Mouse (Mus musculus) lung, adult 2 months (tissue): ENCODE data around the gene Acyp2. TPM values are rescaled to one million over a fixed set of nuclear protein-coding genes. Genes with fewer than 3 reads are reported as not detected.
A peak's percentile ranks its signal among the peaks of the same experiment; 100 is the strongest.

Experiments used
- DNase-seq: peaks from one replicate; pipeline ENCODE4 v3.0.0; 2022
- H3K4me1 ChIP-seq: fragments of 200-500 bp; 2 replicates; pipeline ENCODE4 v1.6.1; 2011; ENCODE audit warnings: low read length; ENCODE audit not compliant: control insufficient read depth, insufficient read depth
- H3K4me3 ChIP-seq: fragments of 200-500 bp; replicated peaks from 2 replicates; pipeline ENCODE3; 2011; ENCODE audit warnings: low read depth, mild to moderate bottlenecking, control low read depth, low read length; ENCODE audit errors: extremely low read depth
- CTCF ChIP-seq: fragments of 200-500 bp; IDR thresholded peaks from 2 replicates; pipeline ENCODE4 v1.5.1; 2011; ENCODE audit warnings: mild to moderate bottlenecking, low read length, control low read depth; ENCODE audit not compliant: insufficient read depth
- POLR2A ChIP-seq: fragments of 200-500 bp; IDR thresholded peaks from 2 replicates; pipeline ENCODE4 v1.6.1; 2011; ENCODE audit warnings: low read depth, mild to moderate bottlenecking, control low read depth, low read length, borderline replicate concordance; ENCODE audit errors: extremely low read depth
- WGBS: fragments of 180-500 bp; shearing (Covaris S2); methylation state at CpG from one replicate; pipeline ENCODE4 v1.1.7; 2018; 5-methylcytosine and 5-hydroxymethylcytosine counted together
- polyA plus RNA-seq: library from polyadenylated mRNA; depleted of rRNA; stranded (reverse); fragments of >200 nt; gene quantifications from 2 replicates; pipeline ENCODE4 v1.2.3, GENCODE M21; 2012; rRNA removed

Gene Acyp2
- 6.1 and 10.3 TPM in 2 replicates for polyA plus RNA-seq

DNA sequence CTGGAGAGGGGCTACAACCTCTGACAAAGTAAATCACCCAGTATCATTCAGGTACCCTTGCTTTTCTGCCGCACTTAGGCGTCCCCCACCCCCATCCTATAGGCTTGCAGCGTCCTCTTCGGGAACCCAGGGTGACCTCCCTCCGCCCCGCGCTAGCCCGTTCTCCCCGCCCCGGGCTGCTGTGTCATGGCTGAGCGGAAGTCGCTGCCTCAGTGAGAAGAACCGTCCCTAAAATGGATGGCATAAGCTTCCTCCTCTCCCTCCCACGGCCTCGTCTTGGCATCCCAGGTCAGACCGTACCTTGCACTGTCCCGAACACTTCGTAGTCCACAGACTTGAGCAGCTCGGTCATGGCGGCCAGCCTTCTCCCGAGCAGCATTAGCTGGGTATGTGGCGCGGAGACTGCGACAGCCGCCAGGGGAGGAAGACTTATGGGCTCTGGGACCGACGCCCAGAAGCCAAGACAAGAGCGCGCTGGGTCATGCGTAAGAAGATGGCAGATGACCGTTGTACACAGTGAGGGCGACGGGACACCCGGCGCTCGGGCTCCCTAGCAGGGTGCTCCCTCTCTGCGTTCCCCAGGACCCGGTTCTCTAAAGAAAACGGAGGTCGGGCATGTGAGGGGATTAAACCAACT, at the start of gene Acyp2:
Gene Acyp2, minus strand, starts transcription at position 587 of the 637 bp plus-strand sequence.
- 2% methylated on average over 40 of the region's 40 CpGs for WGBS
- TF ChIP-seq CTCF (0 out of 2 replicates have a peak, but pooled peaks have one; percentile 3), POLR2A (peak; percentile 83)
- peak; percentile 90 for DNase-seq
- Histone ChIP-seq H3K4me3 (peak within 1 kb of the TSS; percentile 95), H3K4me1 (no peaks in the 10 kb centered on the region; the same call in 1 of the 2 replicates)

DNA sequence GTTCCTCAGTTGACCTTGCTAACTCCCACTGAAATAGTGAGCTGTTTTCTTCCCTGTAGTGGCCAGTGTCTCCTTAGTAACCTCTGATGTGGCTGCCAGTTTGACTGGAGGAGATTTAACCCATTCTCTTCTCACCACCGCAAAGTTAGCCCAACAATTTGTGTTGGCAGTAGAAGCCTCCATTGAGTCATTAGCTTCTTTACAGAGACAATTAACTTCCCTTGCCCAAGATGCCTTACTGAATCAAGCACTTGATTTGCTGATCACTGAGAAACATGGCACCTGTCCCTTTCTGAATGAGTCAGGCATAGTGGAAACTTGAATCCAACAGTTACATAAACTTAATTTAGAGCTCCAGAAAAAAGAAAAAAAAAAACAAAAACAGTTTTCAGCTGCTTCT, 40.0 kb upstream of the Acyp2 start:
- no peak for DNase-seq
- WGBS: 72% methylated on average over 1 of the region's 1 CpGs
- TF ChIP-seq CTCF (no peak), POLR2A (no peak)
- Histone ChIP-seq H3K4me3 (no peak overlapping the region), H3K4me1 (no peaks in the 10 kb centered on the region)

DNA sequence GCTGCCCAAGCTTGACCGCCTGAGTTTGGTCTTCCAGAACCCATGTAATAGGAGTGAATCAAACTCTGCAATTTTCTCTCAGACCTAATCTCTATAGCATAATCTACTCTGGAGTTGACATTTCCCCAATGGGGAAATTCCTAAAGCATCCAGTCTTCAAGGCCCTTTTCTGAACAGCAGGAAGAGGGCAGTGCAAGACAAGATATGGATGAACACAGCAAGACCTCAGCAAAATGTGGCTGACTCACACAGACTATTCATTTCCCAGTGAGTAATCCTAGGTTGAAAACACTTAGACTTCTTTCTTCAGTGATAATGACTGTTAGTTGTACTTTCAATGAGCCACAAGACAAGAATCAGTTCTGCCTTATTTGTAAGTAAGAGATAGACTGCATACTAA, 26.7 kb upstream of the Acyp2 start:
- H3K4me1 ChIP-seq: no peaks in the 10 kb centered on the region
- no peak overlapping the region for H3K4me3 ChIP-seq
- TF ChIP-seq POLR2A: no peak
- TF ChIP-seq CTCF: no peak
- DNase-seq: no peak
- WGBS: 75% methylated on average over 1 of the region's 1 CpGs

DNA sequence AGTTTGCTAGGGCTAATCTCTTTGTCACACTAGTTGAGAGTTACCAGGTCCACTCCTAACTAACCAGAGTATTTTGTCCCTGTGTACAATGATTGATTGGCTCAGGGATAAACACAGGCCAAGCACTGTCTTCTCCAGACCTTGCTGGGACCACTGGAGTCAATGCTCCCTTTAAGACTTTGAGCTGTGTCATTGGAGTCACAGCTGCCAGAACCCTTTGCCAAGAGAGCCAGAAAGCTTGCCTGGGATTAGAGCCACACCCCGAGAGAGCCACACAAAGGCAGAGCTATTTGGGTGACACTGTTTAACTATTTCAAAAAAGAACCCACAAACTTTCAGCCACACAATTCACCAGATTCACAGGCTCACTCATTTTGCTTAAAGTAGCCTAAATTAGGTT, 23.3 kb upstream of the Acyp2 start:
- no peak for DNase-seq
- no peak overlapping the region for H3K4me3 ChIP-seq
- H3K4me1 ChIP-seq: no peaks in the 10 kb centered on the region
- 20% methylated on average over 1 of the region's 1 CpGs for WGBS
- TF ChIP-seq POLR2A: no peak
- no peak for TF ChIP-seq CTCF

DNA sequence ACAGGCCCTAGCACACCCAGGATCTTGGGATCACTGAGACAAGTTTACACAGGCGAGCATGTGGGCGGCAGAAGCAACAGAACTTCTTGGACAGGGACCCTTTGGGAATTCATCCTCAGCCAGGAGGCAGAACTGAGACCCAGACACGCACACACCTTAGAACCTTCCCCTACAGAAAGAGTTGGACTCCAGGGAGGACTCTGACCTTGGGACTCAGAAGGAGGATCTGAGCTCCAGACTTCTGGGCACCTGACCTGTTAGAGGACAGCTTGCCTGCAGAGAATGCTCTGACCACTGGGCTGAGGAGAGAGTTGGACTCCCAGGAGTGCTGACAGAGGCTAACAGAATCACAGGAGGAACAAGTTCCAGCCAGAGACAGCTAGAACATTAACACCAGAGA, 13.6 kb upstream of the Acyp2 start:
- no peak for DNase-seq
- Histone ChIP-seq H3K4me1 (no peaks in the 10 kb centered on the region), H3K4me3 (no peak overlapping the region)
- WGBS: 90% methylated on average over 3 of the region's 3 CpGs
- TF ChIP-seq POLR2A: no peak
- no peak for TF ChIP-seq CTCF

DNA sequence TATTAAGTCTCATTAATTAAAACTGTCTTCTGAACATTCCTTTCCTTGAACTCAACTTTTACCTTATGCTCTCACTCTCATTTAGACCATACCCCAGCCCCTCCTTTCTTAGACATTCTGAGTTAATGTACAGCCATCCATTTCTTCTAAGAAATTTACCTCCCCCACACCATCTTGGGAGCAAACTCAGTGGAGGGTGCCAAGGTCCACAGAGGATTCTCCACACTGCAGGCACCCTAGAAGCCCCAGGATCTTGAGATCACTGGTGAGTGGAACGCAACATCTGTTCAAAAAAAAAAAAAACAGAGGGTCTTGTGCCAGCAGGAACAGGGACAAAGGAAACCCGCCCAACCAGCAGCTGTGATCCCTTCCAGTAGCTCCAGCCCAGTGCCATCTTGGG, 13.2 kb upstream of the Acyp2 start:
- Histone ChIP-seq H3K4me1 (no peaks in the 10 kb centered on the region), H3K4me3 (no peak overlapping the region)
- TF ChIP-seq POLR2A: no peak
- no peak for TF ChIP-seq CTCF
- no peak for DNase-seq
- 58% methylated on average over 2 of the region's 2 CpGs for whole genome bisulfite sequencing

DNA sequence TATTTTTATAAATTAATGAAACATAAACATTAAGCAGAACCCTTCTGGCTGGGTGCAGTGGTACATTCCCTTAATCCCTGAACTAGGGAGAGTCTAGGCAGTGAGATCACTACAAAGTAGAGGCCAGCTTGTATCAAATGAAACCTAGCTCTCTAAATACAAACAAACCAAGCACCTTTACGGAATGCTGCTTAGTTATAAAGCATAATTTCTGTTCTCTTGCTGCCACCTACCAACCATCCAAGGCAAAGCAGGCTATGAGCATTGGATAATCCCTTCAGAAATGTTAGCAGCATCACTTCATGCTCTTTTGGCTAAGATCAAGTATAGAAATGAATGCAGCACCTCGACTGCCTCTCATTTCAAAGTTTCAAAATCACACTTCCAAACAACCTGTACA, 7.7 kb upstream of the Acyp2 start:
- H3K4me3 ChIP-seq: no peak overlapping the region
- H3K4me1 ChIP-seq: peaks cover 2% of the 10 kb centered on the region; the same call in 1 of the 2 replicates
- no peak for DNase-seq
- TF ChIP-seq POLR2A: no peak
- TF ChIP-seq CTCF: no peak
- 20% methylated on average over 2 of the region's 2 CpGs for WGBS

DNA sequence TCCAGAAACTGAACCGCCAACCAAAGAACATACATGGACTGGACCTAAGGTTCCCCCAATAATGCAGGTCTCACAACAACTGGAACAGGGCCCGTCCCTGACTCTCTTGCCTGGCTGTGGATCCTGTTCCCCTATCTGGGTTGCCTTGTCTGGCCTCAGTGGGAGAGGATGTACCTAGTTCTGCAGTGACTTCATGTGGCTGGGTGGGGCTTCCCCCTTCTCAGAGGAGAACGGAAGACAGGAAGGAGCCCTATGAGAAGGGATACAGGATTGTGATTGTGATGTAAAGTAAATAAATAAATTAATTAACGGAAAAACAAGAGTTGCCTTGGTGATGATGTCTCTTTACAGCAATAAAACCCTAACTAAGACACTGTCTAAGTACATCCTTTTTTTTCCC, 6.7 kb upstream of the Acyp2 start:
- no peak for DNase-seq
- 68% methylated on average over 4 of the region's 4 CpGs for WGBS
- no peak for TF ChIP-seq CTCF
- TF ChIP-seq POLR2A: no peak
- Histone ChIP-seq H3K4me1 (peaks cover 2% of the 10 kb centered on the region; the same call in 1 of the 2 replicates), H3K4me3 (no peak overlapping the region)

DNA sequence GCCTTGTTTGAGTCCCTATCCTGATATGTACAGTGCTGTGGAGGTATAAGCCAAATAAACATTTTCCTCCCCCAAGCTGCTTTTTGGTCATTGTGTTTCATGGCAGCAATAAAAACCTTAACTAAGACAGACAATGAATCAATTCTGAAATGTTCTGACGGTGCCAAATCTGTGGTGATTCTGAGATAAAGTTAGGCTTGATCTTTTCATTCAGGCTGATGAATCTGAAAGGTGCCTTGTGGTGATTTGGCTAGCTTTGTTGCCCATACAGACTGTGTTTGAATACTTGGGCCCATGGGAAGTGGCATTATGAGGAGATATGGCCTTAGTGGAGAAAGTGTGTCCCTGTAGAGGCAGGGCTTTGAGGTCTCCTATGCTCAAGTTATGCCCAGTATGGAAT, 1.0 kb upstream of the Acyp2 start:
- TF ChIP-seq POLR2A (no peak), CTCF (no peak)
- Histone ChIP-seq H3K4me1 (no peaks in the 10 kb centered on the region; the same call in 1 of the 2 replicates), H3K4me3 (no peak overlapping the region)
- no peak for DNase-seq
- WGBS: 80% methylated on average over 1 of the region's 1 CpGs

DNA sequence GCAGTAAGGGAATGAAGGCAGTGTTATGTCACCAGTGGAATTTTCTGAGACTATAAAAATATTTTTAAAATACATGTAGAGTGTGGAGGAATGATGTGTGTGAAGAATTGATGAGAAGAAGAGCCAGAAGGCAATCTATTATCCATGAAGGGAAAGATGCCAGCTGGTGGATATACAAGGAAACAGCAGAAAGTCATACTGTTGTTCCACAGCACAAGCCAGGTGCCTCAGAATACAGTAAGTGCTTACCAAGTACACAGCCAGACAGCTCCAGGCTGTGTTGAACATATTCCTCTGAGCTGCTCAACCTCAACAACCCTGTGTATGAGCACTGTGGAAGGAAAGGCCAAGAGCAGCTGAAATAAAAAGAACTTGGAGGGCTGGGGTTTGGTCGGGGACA, 13.7 kb downstream of the Acyp2 start:
- TF ChIP-seq CTCF (no peak), POLR2A (no peak)
- Histone ChIP-seq H3K4me3 (no peak overlapping the region), H3K4me1 (peaks cover 4% of the 10 kb centered on the region)
- WGBS: 92% methylated on average over 1 of the region's 1 CpGs
- DNase-seq: no peak

DNA sequence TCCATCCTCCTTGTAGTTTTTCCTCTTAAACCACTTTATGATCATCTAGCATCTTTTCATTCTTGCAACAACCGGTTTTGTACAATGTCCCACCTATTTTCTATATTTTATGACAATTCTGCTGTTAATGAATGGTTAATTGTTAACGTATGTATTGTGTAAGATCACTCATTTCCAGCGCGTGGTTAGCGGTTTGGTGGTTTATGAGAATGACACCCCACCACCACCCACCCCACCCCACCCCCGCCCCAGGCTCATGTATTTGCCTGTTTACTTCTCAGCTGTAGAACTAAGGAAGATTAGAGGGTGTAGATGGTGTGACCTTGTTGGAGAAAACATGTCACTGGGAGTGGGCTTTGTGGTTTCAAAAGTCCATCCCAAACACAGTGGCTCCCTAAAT, 18.9 kb downstream of the Acyp2 start:
- no peak for TF ChIP-seq CTCF
- no peak for TF ChIP-seq POLR2A
- DNase-seq: no peak
- 80% methylated on average over 6 of the region's 6 CpGs for WGBS
- H3K4me1 ChIP-seq: peaks cover 4% of the 10 kb centered on the region
- H3K4me3 ChIP-seq: no peak overlapping the region
